Mouse (Mus musculus): ENCODE results near the gene Sde2.

Sde2 gene

GRCm38 (mm10) chr1:180850316-180851270 is at the start of gene Sde2:
Gene Sde2, plus strand, starts transcription at chr1:180851127.
- peak; percentile 99 to 100 for DNase-seq (ENCODE audit: low spot score in 2 of 2)

GRCm38 (mm10) chr1:180801466-180801994 is 49.4 kb upstream of the Sde2 start:
- no peak for DNase-seq (ENCODE audit: low spot score in 2 of 2)

GRCm38 (mm10) chr1:180803881-180804280 is 47.0 kb upstream of the Sde2 start:
- no peak for DNase-seq (ENCODE audit: low spot score in 2 of 2)

GRCm38 (mm10) chr1:180808831-180809230 is 42.1 kb upstream of the Sde2 start:
- no peak for DNase-seq (ENCODE audit: low spot score in 2 of 2)

GRCm38 (mm10) chr1:180810976-180811375 is 40.0 kb upstream of the Sde2 start:
- DNase-seq (ENCODE audit: low spot score in 2 of 2), result no peak

GRCm38 (mm10) chr1:180811596-180812462 is 39.1 kb upstream of the Sde2 start:
- DNase-seq (ENCODE audit: low spot score in 2 of 2), result no peak

GRCm38 (mm10) chr1:180812463-180813408 is 38.2 kb upstream of the Sde2 start:
- DNase-seq (ENCODE audit: low spot score in 2 of 2), result peak; percentile 16 to 49

GRCm38 (mm10) chr1:180813409-180813884 is 37.5 kb upstream of the Sde2 start:
- peak; percentile 86 to 89 for DNase-seq (ENCODE audit: low spot score in 2 of 2)

- DNase-seq (ENCODE audit: low spot score in 2 of 2), result peak in 1 of 2 experiments; percentile 60
Measured at GRCm38 (mm10) chr1:180813885-180814740, 36.8 kb upstream of the Sde2 start, which contains the start of gene H3f3a. Gene H3f3a, minus strand, starts transcription at chr1:180813943.

- DNase-seq (ENCODE audit: low spot score in 2 of 2), result no peak
Measured at GRCm38 (mm10) chr1:180815371-180816024, 35.4 kb upstream of the Sde2 start.

GRCm38 (mm10) chr1:180818000-180818399 is 32.9 kb upstream of the Sde2 start:
- DNase-seq (ENCODE audit: low spot score in 2 of 2), result no peak

- DNase-seq (ENCODE audit: low spot score in 2 of 2), result no peak
Measured at GRCm38 (mm10) chr1:180821101-180821500, 29.8 kb upstream of the Sde2 start.

GRCm38 (mm10) chr1:180822276-180822675 is 28.7 kb upstream of the Sde2 start:
- DNase-seq (ENCODE audit: low spot score in 2 of 2), result no peak

GRCm38 (mm10) chr1:180823716-180824115 is 27.2 kb upstream of the Sde2 start:
- no peak for DNase-seq (ENCODE audit: low spot score in 2 of 2)

- DNase-seq (ENCODE audit: low spot score in 2 of 2), result no peak
Measured at GRCm38 (mm10) chr1:180824721-180825120, 26.2 kb upstream of the Sde2 start.

GRCm38 (mm10) chr1:180826634-180827033 is 24.3 kb upstream of the Sde2 start:
- no peak for DNase-seq (ENCODE audit: low spot score in 2 of 2)

- no peak for DNase-seq (ENCODE audit: low spot score in 2 of 2)
Measured at GRCm38 (mm10) chr1:180829775-180830174, 21.2 kb upstream of the Sde2 start.

- DNase-seq (ENCODE audit: low spot score in 2 of 2), result no peak
Measured at GRCm38 (mm10) chr1:180830175-180830574, 20.8 kb upstream of the Sde2 start.

Measured in frontal cortex, postnatal 25 days (tissue).